Mouse (Mus musculus) mouse embryonic stem cell (cell line): Measurements from ENCODE around the gene Idh2.
"Not testable (repeated sequence)": the region's sequence is repeated elsewhere in the genome, so short reads cannot be mapped to it uniquely, and the experiment has no call there.

Experiments used
- in situ Hi-C, 2 experiments: fragments of 300-500 bp; cut with MboI; formaldehyde crosslinking; loops; 1 replicate in 1 of 2; 3 replicates in 1 of 2; pipeline ENCODE4 v1.14.3; 2019 to 2020; ENCODE audit warnings: low sequenced_read_pairs in 2 of 2, low pct_unique_long_range_greater_than_20kb in 1 of 2, mixed read lengths in 1 of 2; ENCODE audit not compliant: unreplicated experiment in 1 of 2

Gene Idh2

GRCm38 (mm10) chr7:80050382-80050781 is 64.8 kb downstream of the Idh2 start:
- in situ Hi-C loops, result not testable (repeated sequence)

- in situ Hi-C loops, result no loop called here
Measured at GRCm38 (mm10) chr7:80049746-80050145, 65.4 kb downstream of the Idh2 start.

GRCm38 (mm10) chr7:80047041-80047440 is 68.2 kb downstream of the Idh2 start:
- in situ Hi-C loops, result no loop called here
